Mouse (Mus musculus) heart, adult 2 months (tissue): ENCODE measurements around the gene Gda. TPM values are rescaled to one million over a fixed set of nuclear protein-coding genes. Genes with fewer than 3 reads are reported as not detected.

ENCODE experiments used
- DNase-seq, 2 experiments: peaks; one replicate each; pipeline ENCODE4 v3.0.0; 2021
- H3K27ac ChIP-seq: fragments of 200-600 bp; 2 replicates; pipeline ENCODE4 v1.8.1; 2022
- H3K27me3 ChIP-seq: fragments of 200-500 bp; 2 replicates; pipeline ENCODE4 v1.6.1; 2012; ENCODE audit warnings: mild to moderate bottlenecking, low read length, inconsistent platforms, mixed read lengths; ENCODE audit not compliant: control insufficient read depth, insufficient read depth
- H3K36me3 ChIP-seq: fragments of 200-500 bp; 2 replicates; pipeline ENCODE4 v1.6.1; 2012; ENCODE audit warnings: low read length, inconsistent platforms; ENCODE audit not compliant: control insufficient read depth, insufficient read depth
- H3K4me1 ChIP-seq: fragments of 200-500 bp; 2 replicates; pipeline ENCODE4 v1.6.1; 2011; ENCODE audit warnings: low read length; ENCODE audit not compliant: control insufficient read depth, insufficient read depth
- H3K4me3 ChIP-seq: fragments of 200-600 bp; 2 replicates; pipeline ENCODE4 v1.8.1; 2022
- H3K79me2 ChIP-seq: fragments of 200-500 bp; replicated peaks from 2 replicates; pipeline ENCODE4 v1.6.1; 2012; ENCODE audit warnings: mild to moderate bottlenecking, inconsistent platforms, low read length, moderate library complexity, mixed read lengths; ENCODE audit not compliant: control insufficient read depth, insufficient read depth
- H3K9ac ChIP-seq: fragments of 200-500 bp; 2 replicates; pipeline ENCODE4 v1.6.1; 2012; ENCODE audit warnings: low read depth, mild to moderate bottlenecking, control low read depth, inconsistent platforms, low read length, mixed read lengths
- CTCF ChIP-seq: fragments of 200-600 bp; IDR thresholded peaks from 2 replicates; pipeline ENCODE4 v1.8.1; 2022; ENCODE audit warnings: antibody characterized with exemption, mild to moderate bottlenecking, moderate library complexity
- EP300 ChIP-seq: fragments of 200-500 bp; IDR thresholded peaks from 2 replicates; pipeline ENCODE4 v1.6.1; 2011; ENCODE audit warnings: low read depth, low read length, control low read depth; ENCODE audit not compliant: insufficient read depth
- POLR2A ChIP-seq: fragments of 200-500 bp; IDR thresholded peaks from 2 replicates; pipeline ENCODE4 v1.6.1; 2011; ENCODE audit warnings: mild to moderate bottlenecking, low read depth, low read length, control low read depth; ENCODE audit not compliant: insufficient read depth
- WGBS: fragments of 180-500 bp; shearing (Covaris S2); methylation state at CpG from one replicate; pipeline ENCODE4 v1.1.7; 2018; 5-methylcytosine and 5-hydroxymethylcytosine counted together
- intact Hi-C: fragments of 180-260 bp; cut with DNase I; formaldehyde crosslinking; loops from one replicate; pipeline ENCODE4 v1.15.1; 2025
- polyA plus RNA-seq: library from polyadenylated mRNA; depleted of rRNA; stranded (reverse); fragments of >200 nt; gene quantifications from 2 replicates; pipeline ENCODE4 v1.2.3, GENCODE M21; 2012
- total RNA-seq, 2 experiments: library from RNA; stranded (reverse); gene quantifications; 2 replicates each; pipeline ENCODE4 v1.2.3; 2021

Gda gene
- total and polyA plus RNA-seq, 3 experiments, result 4.3 to 38.7 (median 17.5) TPM

DNA sequence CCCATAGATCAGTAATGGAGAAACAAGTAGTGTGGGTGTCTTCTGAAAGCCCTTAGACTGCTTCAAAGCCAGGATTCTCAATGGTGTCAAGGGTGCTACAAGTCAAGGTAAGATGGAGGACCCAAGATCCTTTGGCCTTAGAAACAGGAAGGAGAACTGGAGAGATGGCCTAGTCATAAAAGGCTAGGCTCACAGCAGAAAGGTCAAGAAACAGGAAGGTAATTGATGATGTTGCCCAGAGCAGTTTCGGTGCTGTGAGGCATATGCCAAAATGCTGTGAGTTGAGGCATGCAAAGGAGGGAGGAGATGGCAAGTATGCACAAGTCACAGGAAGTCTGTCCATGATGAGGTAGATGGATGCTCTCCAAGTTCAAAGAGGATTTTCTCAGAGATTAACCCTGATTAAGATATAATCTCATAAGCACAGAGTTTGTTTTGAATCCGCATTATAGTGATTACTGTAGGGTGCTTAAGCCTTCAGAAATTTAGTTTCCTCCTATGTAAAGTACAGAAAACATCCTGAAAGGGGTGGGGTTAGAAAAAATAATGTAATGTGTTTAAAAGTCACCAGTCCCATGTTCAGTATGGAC is 26.2 kb upstream of the Gda start:
- no peaks in the 10 kb centered on the region for H3K4me1 ChIP-seq
- 81% methylated on average over 2 of the region's 2 CpGs for WGBS
- no peak for DNase-seq
- intact Hi-C loops, result no loop called here
- no peak overlapping the region for H3K9ac ChIP-seq
- no peaks in the 10 kb centered on the region for H3K27me3 ChIP-seq
- H3K4me3 ChIP-seq, result no peak overlapping the region
- no peaks in the 10 kb centered on the region for H3K79me2 ChIP-seq
- TF ChIP-seq CTCF (no peak), POLR2A (no peak)
- no peak overlapping the region for H3K27ac ChIP-seq
- H3K36me3 ChIP-seq, result no peaks in the 10 kb centered on the region

GRCm38 (mm10) chr19:21495817-21496216 is 22.6 kb upstream of the Gda start:
- TF ChIP-seq CTCF (no peak), POLR2A (no peak), EP300 (no peak)
- DNase-seq, result no peak
- Histone ChIP-seq H3K27me3 (no peaks in the 10 kb centered on the region), H3K36me3 (no peaks in the 10 kb centered on the region), H3K79me2 (no peaks in the 10 kb centered on the region), H3K4me3 (no peak overlapping the region), H3K9ac (no peak overlapping the region), H3K27ac (no peak overlapping the region), H3K4me1 (no peaks in the 10 kb centered on the region)
- intact Hi-C loops, result no loop called here
- 52% methylated on average over 4 of the region's 4 CpGs for WGBS

DNA sequence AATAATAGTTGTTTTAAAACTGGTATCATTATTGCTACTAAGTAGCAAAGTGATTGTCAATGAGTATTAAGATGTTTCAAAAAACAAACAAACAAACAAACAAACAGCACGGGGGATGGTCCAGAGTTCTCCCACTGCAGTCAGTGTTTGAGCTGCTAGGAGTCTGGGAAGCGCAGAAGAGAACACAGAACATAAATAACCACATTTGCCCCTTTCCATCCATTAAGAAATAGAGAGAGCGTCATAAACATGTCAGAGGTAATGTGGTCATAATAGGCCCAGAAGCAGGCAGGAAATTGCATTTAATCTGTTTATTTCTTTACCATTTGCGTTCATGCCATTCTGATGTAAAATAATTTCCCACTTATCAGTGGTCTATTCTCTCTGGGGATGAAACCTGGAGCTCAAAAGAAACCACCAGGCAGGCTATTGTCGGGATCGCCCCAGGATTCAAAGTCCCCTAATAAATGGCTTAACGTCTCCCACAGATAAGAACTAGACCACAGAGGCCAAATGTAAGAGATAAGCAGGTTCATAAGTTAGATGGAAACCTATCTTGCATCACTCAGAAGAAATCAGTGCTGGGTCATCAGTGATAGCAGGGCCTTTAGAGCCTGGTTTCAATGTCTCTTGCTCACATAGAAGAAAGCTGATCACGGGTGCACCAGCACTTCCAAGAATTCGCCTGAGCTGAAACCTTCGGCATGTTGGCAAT is 20.7 kb upstream of the Gda start:
- intact Hi-C loops, result no loop called here
- no peak overlapping the region for H3K27ac ChIP-seq
- TF ChIP-seq POLR2A (no peak), CTCF (no peak), EP300 (no peak)
- H3K27me3 ChIP-seq, result no peaks in the 10 kb centered on the region
- H3K79me2 ChIP-seq, result no peaks in the 10 kb centered on the region
- no peaks in the 10 kb centered on the region for H3K36me3 ChIP-seq
- no peak overlapping the region for H3K9ac ChIP-seq
- no peak for DNase-seq
- WGBS, result 75% methylated on average over 10 of the region's 10 CpGs
- H3K4me3 ChIP-seq, result no peak overlapping the region
- H3K4me1 ChIP-seq, result no peaks in the 10 kb centered on the region

- H3K27me3 ChIP-seq, result no peaks in the 10 kb centered on the region
- H3K4me3 ChIP-seq, result no peak overlapping the region
- no peaks in the 10 kb centered on the region for H3K4me1 ChIP-seq
- no peaks in the 10 kb centered on the region for H3K79me2 ChIP-seq
- TF ChIP-seq CTCF, result no peak
- TF ChIP-seq POLR2A, result no peak
- no peak for TF ChIP-seq EP300
- DNase-seq, result no peak
- no peaks in the 10 kb centered on the region for H3K36me3 ChIP-seq
- no peak overlapping the region for H3K27ac ChIP-seq
- no peak overlapping the region for H3K9ac ChIP-seq
- intact Hi-C loops, result no loop called here
Measured at GRCm38 (mm10) chr19:21491391-21491790, 18.1 kb upstream of the Gda start.

DNA sequence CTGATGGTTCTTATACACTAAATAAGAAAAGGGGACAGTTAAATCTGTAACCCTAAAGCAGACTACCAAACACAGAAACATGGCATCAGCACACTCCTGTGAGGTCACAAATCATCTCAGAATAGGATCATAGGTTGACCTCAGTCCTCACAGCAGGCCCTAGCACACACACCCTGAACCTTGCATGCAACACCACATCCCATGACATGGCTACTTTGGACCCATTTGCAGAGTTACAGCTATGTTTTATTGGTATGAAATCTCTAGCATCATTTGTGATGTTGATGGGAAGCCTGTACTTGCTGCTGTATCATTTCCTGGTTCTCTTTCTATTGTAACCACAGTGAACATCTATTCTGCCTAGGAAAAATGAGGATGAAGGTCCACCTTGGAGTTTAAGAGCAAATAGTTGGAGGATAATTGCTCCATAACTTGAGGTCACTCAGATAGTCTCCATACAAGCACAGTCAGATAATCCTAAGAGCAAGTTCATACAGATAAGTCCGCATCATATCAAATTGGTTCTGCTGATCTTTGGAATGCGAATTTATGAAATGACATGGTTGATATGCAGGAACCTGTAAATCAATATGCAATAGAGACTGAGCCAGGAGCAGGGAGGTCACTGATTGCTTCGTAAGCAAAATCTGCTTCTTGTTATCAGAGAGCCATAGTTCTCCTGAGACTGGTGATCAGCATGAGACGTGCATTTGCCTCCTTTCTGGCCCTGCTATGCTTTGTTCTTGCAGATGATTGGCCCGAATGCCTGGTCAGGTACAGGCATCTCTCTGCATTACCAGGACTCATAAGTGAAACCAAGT is 14.1 kb upstream of the Gda start:
- no peak for TF ChIP-seq CTCF
- TF ChIP-seq POLR2A, result no peak
- TF ChIP-seq EP300, result no peak
- no peak overlapping the region for H3K4me3 ChIP-seq
- no peak overlapping the region for H3K27ac ChIP-seq
- no peak for DNase-seq
- no peaks in the 10 kb centered on the region for H3K36me3 ChIP-seq
- no peaks in the 10 kb centered on the region for H3K79me2 ChIP-seq
- H3K4me1 ChIP-seq, result no peaks in the 10 kb centered on the region
- 79% methylated on average over 5 of the region's 5 CpGs for WGBS
- H3K27me3 ChIP-seq, result no peaks in the 10 kb centered on the region
- intact Hi-C loops, result no loop called here
- H3K9ac ChIP-seq, result no peak overlapping the region

GRCm38 (mm10) chr19:21482096-21482495 is 8.9 kb upstream of the Gda start:
- Histone ChIP-seq H3K27me3 (no peaks in the 10 kb centered on the region), H3K4me1 (no peaks in the 10 kb centered on the region; the same call in 1 of the 2 replicates), H3K36me3 (no peaks in the 10 kb centered on the region), H3K27ac (no peak overlapping the region), H3K4me3 (no peak overlapping the region), H3K79me2 (no peaks in the 10 kb centered on the region), H3K9ac (no peak overlapping the region)
- intact Hi-C loops, result no loop called here
- WGBS, result 74% methylated on average over 2 of the region's 2 CpGs
- DNase-seq, result no peak
- TF ChIP-seq CTCF (no peak), POLR2A (no peak), EP300 (no peak)
